Mouse (Mus musculus) embryonic fibroblast, embryonic 13.5 days (primary cell): Measurements from ENCODE around the gene Ereg. TPM values are rescaled to one million over a fixed set of nuclear protein-coding genes. Genes with fewer than 3 reads are reported as not detected.
A peak's percentile ranks its signal among the peaks of the same experiment; 100 is the strongest.

Experiments used
- H3K27ac ChIP-seq: 2 replicates; pipeline ENCODE4 v1.5.1; 2012; ENCODE audit warnings: low read length, control low read depth, inconsistent platforms; ENCODE audit not compliant: insufficient read depth
- H3K4me1 ChIP-seq: 2 replicates; pipeline ENCODE4 v1.6.1; 2011; ENCODE audit warnings: low read length; ENCODE audit not compliant: control insufficient read depth, insufficient read depth
- H3K4me3 ChIP-seq: 2 replicates; pipeline ENCODE4 v1.5.1; 2011; ENCODE audit warnings: mild to moderate bottlenecking, control low read depth, low read length; ENCODE audit not compliant: insufficient read depth
- CTCF ChIP-seq: IDR thresholded peaks from 2 replicates; pipeline ENCODE4 v1.5.1; 2011; ENCODE audit warnings: mild to moderate bottlenecking, control low read depth, low read length, moderate library complexity, borderline replicate concordance; ENCODE audit not compliant: insufficient read depth
- POLR2A ChIP-seq: IDR thresholded peaks from 2 replicates; pipeline ENCODE4 v1.6.1; 2011; ENCODE audit warnings: low read depth, mild to moderate bottlenecking, control low read depth, low read length, moderate library complexity
- polyA plus RNA-seq: library from polyadenylated mRNA; stranded (reverse); fragments of >200 nt; gene quantifications from 2 replicates; pipeline ENCODE4 v1.2.4, GENCODE M21; 2011; ENCODE audit warnings: low read depth; ENCODE audit not compliant: missing spikeins, insufficient read length

Ereg gene
- polyA plus RNA-seq, 1 experiment = 15.9 TPM

GRCm38 (mm10) chr5:91072340-91072739, 2.1 kb upstream of the Ereg start:
- H3K27ac ChIP-seq = peak overlapping the region; percentile 19
- 0 out of 2 replicates have a peak overlapping the region, but pooled peaks have one; percentile 7 for H3K4me3 ChIP-seq
- H3K4me1 ChIP-seq = peaks cover 3% of the 10 kb centered on the region
- TF ChIP-seq POLR2A (no peak), CTCF (no peak)

GRCm38 (mm10) chr5:91073626-91074025, 796 bp upstream of the Ereg start:
- Histone ChIP-seq H3K4me3 (peak overlapping the region; percentile 61), H3K4me1 (peaks cover 3% of the 10 kb centered on the region)
- TF ChIP-seq POLR2A (no peak), CTCF (no peak)

GRCm38 (mm10) chr5:91074026-91074425, 396 bp upstream of the Ereg start:
- peak overlapping the region; percentile 61 for H3K4me3 ChIP-seq
- TF ChIP-seq POLR2A (no peak), CTCF (no peak)
- H3K27ac ChIP-seq = peak overlapping the region; percentile 62
- peaks cover 3% of the 10 kb centered on the region for H3K4me1 ChIP-seq

More at GRCm38 (mm10) chr5:91073626-91074025, 796 bp upstream of the Ereg start:
- H3K27ac ChIP-seq = peak overlapping the region; percentile 62

- peak overlapping the region; percentile 61 for H3K4me3 ChIP-seq
- H3K27ac ChIP-seq = peak overlapping the region; percentile 77
- H3K4me1 ChIP-seq = peaks cover 3% of the 10 kb centered on the region
- TF ChIP-seq CTCF (no peak), POLR2A (no peak)
Observed at GRCm38 (mm10) chr5:91075021-91075420, 599 bp downstream of the Ereg start.

- TF ChIP-seq CTCF (no peak), POLR2A (peak; percentile 15; the same call in 1 of the 2 replicates)
- peak overlapping the region; percentile 94 for H3K27ac ChIP-seq
- peaks cover 8% of the 10 kb centered on the region for H3K4me1 ChIP-seq
- no peak overlapping the region for H3K4me3 ChIP-seq
Observed at GRCm38 (mm10) chr5:91083016-91083415, 8.6 kb downstream of the Ereg start.

GRCm38 (mm10) chr5:91085291-91085690, 10.9 kb downstream of the Ereg start:
- Histone ChIP-seq H3K27ac (no peak overlapping the region), H3K4me1 (peaks cover 8% of the 10 kb centered on the region), H3K4me3 (no peak overlapping the region)
- TF ChIP-seq POLR2A (no peak), CTCF (no peak)

GRCm38 (mm10) chr5:91090301-91090700, 15.9 kb downstream of the Ereg start:
- no peak overlapping the region for H3K27ac ChIP-seq
- H3K4me3 ChIP-seq = no peak overlapping the region
- TF ChIP-seq CTCF (no peak), POLR2A (no peak)
- no peaks in the 10 kb centered on the region for H3K4me1 ChIP-seq

GRCm38 (mm10) chr5:91097911-91098614, 23.6 kb downstream of the Ereg start:
- H3K27ac ChIP-seq = no peak overlapping the region; the same call in 1 of the 2 replicates
- no peak overlapping the region for H3K4me3 ChIP-seq
- H3K4me1 ChIP-seq = peaks cover 2% of the 10 kb centered on the region; the same call in 1 of the 2 replicates
- TF ChIP-seq CTCF (no peak), POLR2A (no peak)

GRCm38 (mm10) chr5:91101742-91102141, 27.3 kb downstream of the Ereg start:
- no peak overlapping the region for H3K4me3 ChIP-seq
- peak overlapping the region; percentile 36; the same call in 1 of the 2 replicates for H3K27ac ChIP-seq
- H3K4me1 ChIP-seq = peaks cover 2% of the 10 kb centered on the region; the same call in 1 of the 2 replicates
- TF ChIP-seq CTCF (no peak), POLR2A (no peak)

- no peak overlapping the region for H3K4me3 ChIP-seq
Observed at GRCm38 (mm10) chr5:91103943-91104665, 29.7 kb downstream of the Ereg start.

More at GRCm38 (mm10) chr5:91103943-91104665, 29.7 kb downstream of the Ereg start:
- TF ChIP-seq CTCF = no peak
- no peak for TF ChIP-seq POLR2A
- Histone ChIP-seq H3K4me1 (peaks cover 2% of the 10 kb centered on the region; the same call in 1 of the 2 replicates), H3K27ac (no peak overlapping the region)
